Mouse (Mus musculus) spleen, embryonic (tissue): Measurements from ENCODE around the gene Col12a1.
"Not testable (repeated sequence)": the region's sequence is repeated elsewhere in the genome, so short reads cannot be mapped to it uniquely, and the experiment has no call there.

Experiments used
- CTCF ChIA-PET: fragments of 350-600 bp; sonication (Branson Sonifier 250); formaldehyde crosslinking; loops from one replicate; lab custom pipeline; 2022; lab: Charles Lee

The Col12a1 gene

GRCm38 (mm10) chr9:79689771-79690535 lies 28.7 kb downstream of the Col12a1 start:
- CTCF ChIA-PET = no interaction called here

- CTCF ChIA-PET = no interaction called here
Measured at GRCm38 (mm10) chr9:79689342-79689741, 29.3 kb downstream of the Col12a1 start.

- CTCF ChIA-PET = no interaction called here
Measured at GRCm38 (mm10) chr9:79687227-79687626, 31.4 kb downstream of the Col12a1 start.

- CTCF ChIA-PET = no interaction called here
Measured at GRCm38 (mm10) chr9:79686049-79686448, 32.6 kb downstream of the Col12a1 start.

GRCm38 (mm10) chr9:79680453-79681240 lies 38.0 kb downstream of the Col12a1 start:
- CTCF ChIA-PET = no interaction called here

GRCm38 (mm10) chr9:79668806-79669205 lies 49.8 kb downstream of the Col12a1 start:
- CTCF ChIA-PET = not testable (repeated sequence)

GRCm38 (mm10) chr9:79653327-79654150 lies 65.1 kb downstream of the Col12a1 start:
- CTCF ChIA-PET = no interaction called here

- CTCF ChIA-PET = no interaction called here
Measured at GRCm38 (mm10) chr9:79648587-79648986, 70.0 kb downstream of the Col12a1 start.

GRCm38 (mm10) chr9:79645757-79646156 lies 72.9 kb downstream of the Col12a1 start:
- CTCF ChIA-PET = no interaction called here

GRCm38 (mm10) chr9:79639430-79640090 lies 79.1 kb downstream of the Col12a1 start:
- CTCF ChIA-PET = no interaction called here

- CTCF ChIA-PET = no interaction called here
Measured at GRCm38 (mm10) chr9:79637879-79638278, 80.8 kb downstream of the Col12a1 start.

- CTCF ChIA-PET = no interaction called here
Measured at GRCm38 (mm10) chr9:79634076-79634475, 84.6 kb downstream of the Col12a1 start.

- CTCF ChIA-PET = no interaction called here
Measured at GRCm38 (mm10) chr9:79631186-79631585, 87.4 kb downstream of the Col12a1 start.

GRCm38 (mm10) chr9:79618839-79619597 lies 99.6 kb downstream of the Col12a1 start:
- CTCF ChIA-PET = no interaction called here

GRCm38 (mm10) chr9:79617336-79617735 lies 101.3 kb downstream of the Col12a1 start:
- CTCF ChIA-PET = no interaction called here

GRCm38 (mm10) chr9:79616040-79616439 lies 102.6 kb downstream of the Col12a1 start:
- CTCF ChIA-PET = no interaction called here

GRCm38 (mm10) chr9:79610286-79610685 lies 108.3 kb downstream of the Col12a1 start:
- CTCF ChIA-PET = no interaction called here

GRCm38 (mm10) chr9:79609661-79610060 lies 109.0 kb downstream of the Col12a1 start:
- CTCF ChIA-PET = no interaction called here

- CTCF ChIA-PET = no interaction called here
Measured at GRCm38 (mm10) chr9:79608795-79609194, 109.8 kb downstream of the Col12a1 start.

- CTCF ChIA-PET = no interaction called here
Measured at GRCm38 (mm10) chr9:79608062-79608531, 110.5 kb downstream of the Col12a1 start.

- CTCF ChIA-PET = no interaction called here
Measured at GRCm38 (mm10) chr9:79606122-79606521, 112.5 kb downstream of the Col12a1 start.
